Mouse (Mus musculus) R1 (cell line): Measurements from ENCODE around the gene Olfr1461.

Experiments used
- DNase-seq: peaks from one replicate; pipeline ENCODE4 v3.0.0-alpha.2; 2018; ENCODE audit warnings: low read depth, low spot score

The Olfr1461 gene

GRCm38 (mm10) chr19:13162700-13163099 lies at the start of gene Olfr1461:
Olfr1461 (plus strand) TSS chr19:13163000.
- no peak for DNase-seq

- DNase-seq = no peak
These were observed 13.4 kb upstream of the Olfr1461 start, which contains the start of gene Olfr1459 for GRCm38 (mm10) chr19:13149449-13149848. Olfr1459 (minus strand) TSS chr19:13149549.

DNA sequence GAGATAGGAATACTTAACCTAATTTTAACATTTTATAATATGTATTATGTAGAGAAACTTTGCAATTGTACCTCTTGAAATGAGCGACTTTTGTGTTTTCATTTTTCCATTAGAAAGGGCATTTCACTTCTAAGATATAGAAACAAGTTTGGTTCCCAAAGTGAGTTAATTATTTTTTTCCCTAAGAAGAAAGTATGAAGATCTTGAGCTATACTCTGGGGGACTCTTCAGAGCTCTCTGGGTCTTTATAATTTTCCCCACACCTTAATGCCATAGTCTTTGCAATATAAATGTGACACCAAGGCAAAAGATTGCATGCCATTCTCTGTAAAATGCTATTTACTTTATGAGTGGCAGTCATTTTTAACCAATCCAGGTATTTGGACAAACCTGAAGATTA lies 22.6 kb downstream of the Olfr1461 start, which contains the start of gene Olfr1462:
Olfr1462 (plus strand) TSS at position 301 of the 400 bp plus-strand sequence.
- no peak for DNase-seq
